Mouse (Mus musculus): ENCODE measurements around the gene Fosb. TPM values are rescaled to one million over a fixed set of nuclear protein-coding genes. Genes with fewer than 3 reads are reported as not detected.

Fosb gene
- total RNA-seq, 4 experiments from 2014 or later = 1.2 to 9.8 (median 5.1) TPM

GRCm38 (mm10) chr7:19306819-19307738 lies 2.8 kb downstream of the Fosb start:
- no peak for DNase-seq (ENCODE audit: low spot score)

- DNase-seq (ENCODE audit: low spot score) = no peak
These were observed 3.8 kb downstream of the Fosb start for GRCm38 (mm10) chr7:19305796-19306765.

GRCm38 (mm10) chr7:19305413-19305735 lies 4.5 kb downstream of the Fosb start:
- DNase-seq (ENCODE audit: low spot score) = no peak

GRCm38 (mm10) chr7:19304501-19305412 lies 5.1 kb downstream of the Fosb start:
- DNase-seq (ENCODE audit: low spot score) = no peak

GRCm38 (mm10) chr7:19303770-19304169 lies 6.1 kb downstream of the Fosb start:
- peak; percentile 71 for DNase-seq (ENCODE audit: low spot score)

- DNase-seq (ENCODE audit: low spot score) = no peak
These were observed 6.9 kb downstream of the Fosb start for GRCm38 (mm10) chr7:19303046-19303305.

GRCm38 (mm10) chr7:19302264-19303045 lies 7.4 kb downstream of the Fosb start:
- DNase-seq (ENCODE audit: low spot score) = no peak

- no peak for DNase-seq (ENCODE audit: low spot score)
These were observed 8.2 kb downstream of the Fosb start for GRCm38 (mm10) chr7:19301461-19302263.

GRCm38 (mm10) chr7:19300501-19301421 lies 9.1 kb downstream of the Fosb start:
- DNase-seq (ENCODE audit: low spot score) = peak; percentile 84

GRCm38 (mm10) chr7:19299194-19299593 lies 10.7 kb downstream of the Fosb start:
- DNase-seq (ENCODE audit: low spot score) = no peak

- no peak for DNase-seq (ENCODE audit: low spot score)
These were observed 12.1 kb downstream of the Fosb start for GRCm38 (mm10) chr7:19297794-19298193.

GRCm38 (mm10) chr7:19297034-19297433 lies 12.8 kb downstream of the Fosb start:
- DNase-seq (ENCODE audit: low spot score) = no peak

GRCm38 (mm10) chr7:19295503-19296185 lies 14.2 kb downstream of the Fosb start:
- peak; percentile 97 for DNase-seq (ENCODE audit: low spot score)

- DNase-seq (ENCODE audit: low spot score) = peak; percentile 59
These were observed 18.8 kb downstream of the Fosb start for GRCm38 (mm10) chr7:19290969-19291596.

- DNase-seq (ENCODE audit: low spot score) = no peak
These were observed 25.1 kb downstream of the Fosb start for GRCm38 (mm10) chr7:19284763-19285162.

- DNase-seq (ENCODE audit: low spot score) = no peak
These were observed 26.4 kb downstream of the Fosb start for GRCm38 (mm10) chr7:19283406-19283804.

- no peak for DNase-seq (ENCODE audit: low spot score)
These were observed 27.0 kb downstream of the Fosb start for GRCm38 (mm10) chr7:19282791-19283405.

All from heart, adult 8-10 months (tissue).